Mouse (Mus musculus) midbrain, postnatal 0 days (tissue): ENCODE results near the gene Cdh5. TPM values are rescaled to one million over a fixed set of nuclear protein-coding genes. Genes with fewer than 3 reads are reported as not detected.

Experiments used
- ATAC-seq: fragments of 200-750 bp; cut with Nextera tagmentation; 2 replicates; pipeline ENCODE4 v1.8.0; 2017; ENCODE audit warnings: moderate number of reproducible peaks, mild to moderate bottlenecking, moderate TSS enrichment, moderate library complexity; ENCODE audit not compliant: low FRiP score
- DNase-seq: peaks from one replicate; pipeline ENCODE4 v3.0.0-alpha.2; 2015; ENCODE audit warnings: low spot score
- H3K27ac ChIP-seq: fragments of 300-500 bp; sonication (generic); 2 replicates; pipeline ENCODE4 v1.5.1; 2014; ENCODE audit warnings: low read depth, mild to moderate bottlenecking, low read length, mixed read lengths
- H3K27me3 ChIP-seq: fragments of 300-500 bp; sonication (generic); 2 replicates; pipeline ENCODE4 v1.6.1; 2014; ENCODE audit warnings: low read length, control low read depth, mixed read lengths; ENCODE audit not compliant: insufficient read depth
- H3K36me3 ChIP-seq: fragments of 300-500 bp; sonication (generic); 2 replicates; pipeline ENCODE4 v1.6.1; 2014; ENCODE audit warnings: low read length, control low read depth, mixed read lengths; ENCODE audit not compliant: insufficient read depth
- H3K4me1 ChIP-seq: fragments of 300-500 bp; sonication (generic); 2 replicates; pipeline ENCODE4 v1.6.1; 2014; ENCODE audit warnings: mild to moderate bottlenecking, control low read depth, antibody characterized with exemption, low read length, mixed read lengths; ENCODE audit not compliant: insufficient read depth
- H3K4me2 ChIP-seq: fragments of 300-500 bp; sonication (generic); 2 replicates; pipeline ENCODE4 v1.6.1; 2014; ENCODE audit warnings: low read depth, mild to moderate bottlenecking, low read length, mixed read lengths; ENCODE audit not compliant: poor library complexity, severe bottlenecking
- H3K4me3 ChIP-seq: fragments of 300-500 bp; sonication (generic); 2 replicates; pipeline ENCODE4 v1.5.1; 2014; ENCODE audit warnings: low read depth, mild to moderate bottlenecking, low read length, moderate library complexity
- H3K9ac ChIP-seq: fragments of 300-500 bp; sonication (generic); replicated peaks from 2 replicates; pipeline ENCODE4 v1.6.1; 2014; ENCODE audit warnings: mild to moderate bottlenecking, low read length, moderate library complexity, mixed read lengths; ENCODE audit not compliant: poor library complexity, severe bottlenecking
- H3K9me3 ChIP-seq: fragments of 300-500 bp; sonication (generic); 2 replicates; pipeline ENCODE4 v1.6.1; 2016; ENCODE audit warnings: low read length, control low read depth
- CTCF ChIP-seq: IDR thresholded peaks from 2 replicates; pipeline ENCODE4 v1.5.1; 2016; ENCODE audit warnings: antibody characterized with exemption, mild to moderate bottlenecking
- WGBS: fragments of 180-500 bp; shearing (Covaris S2); extraction: QIAGEN DNeasy Blood & Tissue Kit; methylation state at CpG from one replicate; pipeline ENCODE4 v1.1.7; 2014; 5-methylcytosine and 5-hydroxymethylcytosine counted together
- polyA plus RNA-seq: library from polyadenylated mRNA; unstranded; fragments of >200 nt; fragmentation: Nextera tagmentation; extraction: Ambion mirVana; gene quantifications from 2 replicates; pipeline ENCODE4 v1.2.1, GENCODE M21; 2015
- total RNA-seq: library from RNA; depleted of rRNA; stranded (reverse); fragments of >200 nt; gene quantifications from 2 replicates; pipeline ENCODE4 v1.2.3, GENCODE M21; 2014

Cdh5 gene
- total and polyA plus RNA-seq, 2 experiments from 2014 or later = 8.6 to 18.6 TPM

GRCm38 (mm10) chr8:104127160-104127883 lies 25.9 kb downstream of the Cdh5 start:
- no peak overlapping the region for H3K27ac ChIP-seq
- H3K9ac ChIP-seq = no peak overlapping the region
- H3K4me1 ChIP-seq = no peaks in the 10 kb centered on the region
- no peak overlapping the region for H3K4me3 ChIP-seq
- no peaks in the 10 kb centered on the region for H3K9me3 ChIP-seq
- H3K36me3 ChIP-seq = no peaks in the 10 kb centered on the region
- no peak overlapping the region for H3K4me2 ChIP-seq
- ATAC-seq = no peak
- no peak for TF ChIP-seq CTCF
- 75% methylated on average over 4 of the region's 4 CpGs for WGBS
- no peaks in the 10 kb centered on the region for H3K27me3 ChIP-seq
- no peak for DNase-seq

GRCm38 (mm10) chr8:104130916-104131315 lies 29.5 kb downstream of the Cdh5 start:
- Histone ChIP-seq H3K36me3 (no peaks in the 10 kb centered on the region), H3K4me1 (no peaks in the 10 kb centered on the region), H3K4me3 (no peak overlapping the region), H3K4me2 (no peak overlapping the region), H3K27ac (no peak overlapping the region), H3K27me3 (no peaks in the 10 kb centered on the region), H3K9ac (no peak overlapping the region), H3K9me3 (no peaks in the 10 kb centered on the region)
- DNase-seq = no peak
- no peak for ATAC-seq
- no peak for TF ChIP-seq CTCF
- 94% methylated on average over 9 of the region's 9 CpGs for WGBS

- WGBS = 92% methylated on average over 7 of the region's 7 CpGs
- TF ChIP-seq CTCF = no peak
Observed at GRCm38 (mm10) chr8:104131414-104131975, 30.1 kb downstream of the Cdh5 start.

GRCm38 (mm10) chr8:104134521-104134920 lies 33.1 kb downstream of the Cdh5 start:
- no peaks in the 10 kb centered on the region for H3K9me3 ChIP-seq
- no peak for TF ChIP-seq CTCF

More at GRCm38 (mm10) chr8:104131414-104131975, 30.1 kb downstream of the Cdh5 start:
- H3K4me2 ChIP-seq = no peak overlapping the region
- H3K36me3 ChIP-seq = no peaks in the 10 kb centered on the region
- no peak overlapping the region for H3K27ac ChIP-seq
- no peaks in the 10 kb centered on the region for H3K4me1 ChIP-seq
- no peaks in the 10 kb centered on the region for H3K9me3 ChIP-seq
- no peaks in the 10 kb centered on the region for H3K27me3 ChIP-seq
- H3K4me3 ChIP-seq = no peak overlapping the region
- DNase-seq = no peak
- no peak overlapping the region for H3K9ac ChIP-seq
- no peak for ATAC-seq

GRCm38 (mm10) chr8:104136277-104136676 lies 34.9 kb downstream of the Cdh5 start:
- Histone ChIP-seq H3K4me1 (no peaks in the 10 kb centered on the region), H3K4me3 (no peak overlapping the region), H3K4me2 (no peak overlapping the region), H3K9ac (no peak overlapping the region), H3K36me3 (no peaks in the 10 kb centered on the region), H3K27me3 (no peaks in the 10 kb centered on the region), H3K9me3 (no peaks in the 10 kb centered on the region), H3K27ac (no peak overlapping the region)
- TF ChIP-seq CTCF = no peak
- no peak for ATAC-seq
- no peak for DNase-seq
- WGBS = 93% methylated on average over 3 of the region's 3 CpGs

More at GRCm38 (mm10) chr8:104134521-104134920, 33.1 kb downstream of the Cdh5 start:
- H3K36me3 ChIP-seq = no peaks in the 10 kb centered on the region
- no peak overlapping the region for H3K27ac ChIP-seq
- H3K27me3 ChIP-seq = no peaks in the 10 kb centered on the region
- H3K4me1 ChIP-seq = no peaks in the 10 kb centered on the region
- no peak overlapping the region for H3K4me2 ChIP-seq
- H3K9ac ChIP-seq = no peak overlapping the region
- no peak overlapping the region for H3K4me3 ChIP-seq
- ATAC-seq (no peak), DNase-seq (no peak)
- 94% methylated on average over 8 of the region's 8 CpGs for WGBS

GRCm38 (mm10) chr8:104137636-104138035 lies 36.2 kb downstream of the Cdh5 start:
- no peak overlapping the region for H3K4me3 ChIP-seq
- TF ChIP-seq CTCF = no peak
- no peak overlapping the region for H3K27ac ChIP-seq
- no peaks in the 10 kb centered on the region for H3K4me1 ChIP-seq
- no peak for ATAC-seq
- H3K9me3 ChIP-seq = no peaks in the 10 kb centered on the region
- no peak overlapping the region for H3K4me2 ChIP-seq
- no peak for DNase-seq
- H3K36me3 ChIP-seq = no peaks in the 10 kb centered on the region
- no peaks in the 10 kb centered on the region for H3K27me3 ChIP-seq
- no peak overlapping the region for H3K9ac ChIP-seq
- WGBS = 91% methylated on average over 5 of the region's 5 CpGs
